Mouse (Mus musculus): ENCODE results near the gene Med1.

DNA sequence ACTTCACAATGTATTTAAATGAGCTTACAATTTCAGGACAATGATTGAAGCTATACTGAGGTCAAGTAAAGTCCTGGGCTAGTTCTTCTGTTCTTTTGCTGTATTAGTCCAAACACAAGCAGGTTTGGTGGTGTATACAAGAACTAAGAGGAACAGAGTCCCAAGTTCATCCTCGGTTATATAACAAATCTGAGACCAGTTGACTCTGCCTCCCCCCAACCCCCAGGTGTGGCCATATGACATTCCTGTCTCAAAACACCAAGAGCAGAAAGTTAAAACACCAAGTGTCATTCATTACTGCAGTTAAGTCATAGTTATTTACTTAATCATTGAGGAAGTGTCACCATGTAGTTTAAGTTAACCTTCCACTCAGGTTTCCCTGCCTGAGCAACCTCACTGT, 24.7 kb downstream of the Med1 start:
- TF ChIP-seq USF1 (IDR thresholded peaks at IDR 0.05; ENCODE audit: low read depth) (no peak), CTCF (IDR thresholded peaks at IDR 0.05; ENCODE audit: control insufficient read depth, insufficient read depth, insufficient read length) (no peak)
